Mouse (Mus musculus) kidney, adult 8-10 months (tissue): ENCODE data around the gene Gm45837.
A peak's percentile ranks its signal among the peaks of the same experiment; 100 is the strongest.

Experiments
- DNase-seq, 2 experiments: peaks; one replicate each; pipeline ENCODE4 v3.0.0; 2022

Gm45837 gene

GRCm38 (mm10) chr7:101471423-101471822 lies 60.7 kb downstream of the Gm45837 start:
- no peak for DNase-seq

GRCm38 (mm10) chr7:101471968-101472480 lies 61.3 kb downstream of the Gm45837 start:
- no peak for DNase-seq

- no peak for DNase-seq
Measured at GRCm38 (mm10) chr7:101472598-101473558, 62.2 kb downstream of the Gm45837 start.

- no peak for DNase-seq
Measured at GRCm38 (mm10) chr7:101474399-101474811, 63.7 kb downstream of the Gm45837 start.

- DNase-seq = no peak
Measured at GRCm38 (mm10) chr7:101476028-101476427, 65.3 kb downstream of the Gm45837 start.

GRCm38 (mm10) chr7:101476493-101476892 lies 65.8 kb downstream of the Gm45837 start:
- no peak for DNase-seq

GRCm38 (mm10) chr7:101477200-101477599 lies 66.5 kb downstream of the Gm45837 start:
- DNase-seq = no peak

GRCm38 (mm10) chr7:101478099-101478498 lies 67.4 kb downstream of the Gm45837 start:
- DNase-seq = no peak

GRCm38 (mm10) chr7:101479841-101480240 lies 69.2 kb downstream of the Gm45837 start:
- DNase-seq = no peak

- DNase-seq = no peak
Measured at GRCm38 (mm10) chr7:101480671-101481070, 70.0 kb downstream of the Gm45837 start.

- peak in 1 of 2 experiments; percentile 41 for DNase-seq
Measured at GRCm38 (mm10) chr7:101481872-101482498, 71.3 kb downstream of the Gm45837 start.

GRCm38 (mm10) chr7:101482499-101483081 lies 71.9 kb downstream of the Gm45837 start:
- no peak for DNase-seq

- no peak for DNase-seq
Measured at GRCm38 (mm10) chr7:101483498-101484115, 72.9 kb downstream of the Gm45837 start.

GRCm38 (mm10) chr7:101487102-101487501 lies 76.4 kb downstream of the Gm45837 start:
- no peak for DNase-seq

- peak; percentile 18 to 54 for DNase-seq
Measured at GRCm38 (mm10) chr7:101490952-101491351, 80.3 kb downstream of the Gm45837 start.

- DNase-seq = no peak
Measured at GRCm38 (mm10) chr7:101498385-101498784, 87.7 kb downstream of the Gm45837 start.

GRCm38 (mm10) chr7:101499251-101499650 lies 88.6 kb downstream of the Gm45837 start:
- no peak for DNase-seq

GRCm38 (mm10) chr7:101499701-101500100 lies 89.0 kb downstream of the Gm45837 start:
- no peak for DNase-seq

GRCm38 (mm10) chr7:101501236-101501635 lies 90.5 kb downstream of the Gm45837 start:
- DNase-seq = no peak

GRCm38 (mm10) chr7:101501675-101502074 lies 91.0 kb downstream of the Gm45837 start:
- no peak for DNase-seq

GRCm38 (mm10) chr7:101503351-101503750 lies 92.7 kb downstream of the Gm45837 start:
- DNase-seq = peak; percentile 54 to 75

GRCm38 (mm10) chr7:101503803-101504202 lies 93.1 kb downstream of the Gm45837 start:
- DNase-seq = no peak

GRCm38 (mm10) chr7:101504507-101504906 lies 93.8 kb downstream of the Gm45837 start:
- no peak for DNase-seq
